Mouse (Mus musculus) C2C12 (cell line): ENCODE results near the gene Mmp20.

Experiments
- CTCF ChIP-seq: IDR thresholded peaks from one replicate; pipeline ENCODE4 v1.5.1; 2011; ENCODE audit not compliant: control insufficient read depth, insufficient read depth, insufficient read length
- MAX ChIP-seq: IDR thresholded peaks from one replicate; pipeline ENCODE4 v1.6.1; 2011; ENCODE audit warnings: mild to moderate bottlenecking, control low read depth
- MYOD1 ChIP-seq: IDR thresholded peaks from one replicate; pipeline ENCODE4 v1.6.1; 2011; ENCODE audit warnings: low read depth; ENCODE audit not compliant: control insufficient read depth, insufficient read length
- MYOG ChIP-seq: IDR thresholded peaks from one replicate; pipeline ENCODE4 v1.6.1; 2011; ENCODE audit not compliant: control insufficient read depth, insufficient read length; ENCODE audit errors: extremely low read depth

GRCm38 (mm10) chr9:7594816-7595540 is 33.1 kb upstream of the Mmp20 start:
- TF ChIP-seq MAX (no peak), CTCF (peak; percentile 91), MYOD1 (no peak), MYOG (no peak)
